Mouse (Mus musculus) small intestine, adult 2 months (tissue): ENCODE data around the gene Lrrc8c.

ENCODE experiments used
- CTCF ChIP-seq: fragments of 200-500 bp; IDR thresholded peaks from 2 replicates; pipeline ENCODE4 v1.5.1; 2012; ENCODE audit warnings: low read depth, mild to moderate bottlenecking, control low read depth, inconsistent platforms, low read length, moderate library complexity, mixed read lengths; ENCODE audit not compliant: insufficient replicate concordance, insufficient read length; ENCODE audit errors: extremely low read depth
- POLR2A ChIP-seq: fragments of 200-500 bp; IDR thresholded peaks from 2 replicates; pipeline ENCODE4 v1.6.1; 2012; ENCODE audit warnings: low read depth, mild to moderate bottlenecking, control low read depth, inconsistent platforms, low read length, moderate library complexity

GRCm38 (mm10) chr5:105496586-105496985 lies 22.6 kb upstream of the Lrrc8c start:
- TF ChIP-seq CTCF (no peak), POLR2A (no peak)
